Mouse (Mus musculus) layer of hippocampus, adult 8-10 months (tissue): Measurements from ENCODE around the gene Gm49387. TPM values are rescaled to one million over a fixed set of nuclear protein-coding genes. Genes with fewer than 3 reads are reported as not detected.

Source experiments
- DNase-seq, 2 experiments: peaks; one replicate each; pipeline ENCODE4 v3.0.0; 2022; ENCODE audit warnings: low spot score in 2 of 2
- total RNA-seq, 4 experiments: library from RNA; stranded (reverse); gene quantifications; 2 replicates each; pipeline ENCODE4 v1.2.4; 2022

The Gm49387 gene
- not detected for total RNA-seq

DNA sequence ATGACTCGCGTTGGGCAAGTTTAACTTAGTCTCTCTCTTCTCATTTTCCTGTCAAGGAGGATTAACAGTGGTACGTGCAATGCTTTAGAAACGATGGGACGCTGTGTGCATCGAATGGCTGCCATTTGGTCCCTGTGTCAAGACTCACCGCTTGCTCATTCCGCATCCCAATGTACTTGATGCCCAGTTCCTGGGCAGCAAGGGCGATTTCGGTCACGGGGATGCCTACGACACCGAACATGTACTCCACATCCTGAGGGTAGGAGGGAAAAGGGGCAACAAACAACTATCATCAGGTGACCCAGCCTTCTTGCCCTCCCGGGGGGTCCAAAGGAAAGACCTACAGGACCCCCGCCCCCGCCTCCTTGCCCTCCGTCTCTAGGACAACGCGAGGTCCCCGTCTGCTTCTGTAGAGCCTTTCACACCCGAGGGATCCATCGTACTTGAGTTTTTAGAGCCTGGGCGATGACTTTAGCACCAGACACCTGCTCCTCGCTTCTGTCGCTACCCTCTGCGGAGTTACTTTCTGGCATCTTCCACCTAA lies at the start of gene Gm49387:
Gene Gm49387 (minus strand): TSS at position 533 of the 544 bp plus-strand sequence.
- no peak for DNase-seq

- no peak for DNase-seq
Measured at GRCm38 (mm10) chr14:31686231-31686630, 45.6 kb upstream of the Gm49387 start.

DNA sequence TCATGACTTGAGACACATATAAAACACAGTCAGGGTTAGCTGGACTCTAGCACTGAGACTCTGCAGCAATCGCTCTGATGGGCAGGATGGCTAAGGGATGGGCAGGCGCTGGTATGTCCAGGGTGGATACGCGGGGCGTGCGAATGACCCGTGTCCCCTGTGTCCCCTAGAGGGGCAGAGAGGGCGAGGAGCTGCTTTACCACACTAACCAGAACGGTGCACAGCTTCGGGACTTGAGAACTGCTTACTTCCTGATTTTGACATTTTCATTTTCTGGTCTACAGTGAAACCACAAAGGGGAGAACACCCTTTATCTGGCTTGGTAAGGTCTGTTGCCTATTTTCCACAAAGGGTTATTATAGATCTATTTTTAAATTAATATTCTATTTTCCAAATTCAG lies 45.0 kb upstream of the Gm49387 start:
- no peak for DNase-seq

DNA sequence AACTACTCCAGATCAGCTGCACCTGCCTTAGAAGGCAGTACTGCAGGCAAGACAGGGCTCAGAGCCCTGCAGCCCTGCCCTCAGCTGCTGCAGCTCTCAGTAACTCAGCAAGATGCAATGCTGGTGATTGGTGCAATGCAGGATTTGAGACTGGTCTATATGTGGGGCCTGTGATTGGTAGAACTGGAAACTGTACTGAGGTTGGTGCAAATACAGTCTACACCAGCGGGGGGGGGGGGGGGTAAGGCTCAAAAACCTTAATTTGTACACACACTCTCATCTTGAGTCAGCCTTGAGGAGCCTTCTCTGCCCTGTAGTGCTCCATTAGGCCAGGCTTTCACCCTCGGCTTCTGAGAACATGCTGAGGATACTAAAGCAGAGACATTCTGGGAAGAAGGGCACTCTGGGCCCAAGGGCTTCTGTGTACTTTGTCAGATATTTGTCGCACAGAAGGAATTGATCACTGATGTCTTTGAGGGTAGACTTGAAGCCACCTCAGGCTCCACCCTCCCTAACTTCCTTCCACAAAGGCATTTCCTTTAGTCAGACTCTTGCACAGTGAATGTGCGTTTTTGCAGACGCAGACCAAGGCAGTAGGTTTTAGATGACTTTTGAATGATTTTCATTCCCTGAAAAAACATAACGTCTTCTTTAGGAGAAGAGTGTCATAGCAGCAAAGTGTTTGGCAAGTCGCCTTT lies 43.8 kb upstream of the Gm49387 start:
- no peak for DNase-seq

DNA sequence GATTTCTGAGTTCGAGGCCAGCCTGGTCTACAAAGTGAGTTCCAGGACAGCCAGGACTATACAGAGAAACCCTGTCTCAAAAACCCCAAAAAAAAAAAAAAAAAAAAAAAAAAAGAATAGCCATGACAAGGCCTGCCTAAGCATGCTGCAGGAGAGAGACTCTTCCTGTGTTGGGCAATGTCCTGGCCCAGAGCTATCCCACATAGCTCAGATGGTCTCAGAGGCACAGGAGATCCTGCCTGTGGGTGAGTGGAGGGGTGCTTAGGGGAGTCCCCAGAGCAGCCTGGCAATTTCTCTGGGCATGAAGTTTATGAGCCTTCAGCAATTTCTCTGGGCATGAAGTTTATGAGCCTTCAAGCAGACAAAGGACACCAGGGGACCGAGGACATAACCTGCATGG lies 42.9 kb upstream of the Gm49387 start:
- DNase-seq: no peak

- DNase-seq: no peak
Measured at GRCm38 (mm10) chr14:31681931-31682555, 41.4 kb upstream of the Gm49387 start.

GRCm38 (mm10) chr14:31681291-31681690 lies 40.6 kb upstream of the Gm49387 start:
- peak in 1 of 2 experiments; percentile 33 for DNase-seq

DNA sequence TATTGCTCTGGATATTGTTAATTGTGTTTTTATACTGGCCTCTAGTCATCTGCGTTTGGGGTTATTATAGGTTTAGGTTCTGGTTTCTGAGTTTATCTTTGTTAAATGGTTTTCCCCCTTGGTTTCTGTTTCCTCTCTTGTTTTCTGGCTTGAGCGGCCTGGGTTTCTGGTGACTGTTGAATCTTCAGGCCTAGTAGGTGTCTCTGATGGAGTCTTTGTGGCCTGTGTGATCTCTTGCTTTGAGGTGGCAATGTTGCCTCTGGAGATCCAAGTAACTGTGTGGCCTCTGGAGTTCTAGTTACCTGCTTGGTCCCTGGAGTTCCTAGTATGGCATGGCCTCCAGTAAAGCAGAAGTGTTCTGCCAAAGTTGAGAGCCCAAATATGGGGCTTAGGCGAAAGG lies 40.0 kb upstream of the Gm49387 start:
- no peak for DNase-seq

GRCm38 (mm10) chr14:31671635-31672320 lies 31.1 kb upstream of the Gm49387 start:
- no peak for DNase-seq

GRCm38 (mm10) chr14:31669642-31670490 lies 29.2 kb upstream of the Gm49387 start:
- no peak for DNase-seq

DNA sequence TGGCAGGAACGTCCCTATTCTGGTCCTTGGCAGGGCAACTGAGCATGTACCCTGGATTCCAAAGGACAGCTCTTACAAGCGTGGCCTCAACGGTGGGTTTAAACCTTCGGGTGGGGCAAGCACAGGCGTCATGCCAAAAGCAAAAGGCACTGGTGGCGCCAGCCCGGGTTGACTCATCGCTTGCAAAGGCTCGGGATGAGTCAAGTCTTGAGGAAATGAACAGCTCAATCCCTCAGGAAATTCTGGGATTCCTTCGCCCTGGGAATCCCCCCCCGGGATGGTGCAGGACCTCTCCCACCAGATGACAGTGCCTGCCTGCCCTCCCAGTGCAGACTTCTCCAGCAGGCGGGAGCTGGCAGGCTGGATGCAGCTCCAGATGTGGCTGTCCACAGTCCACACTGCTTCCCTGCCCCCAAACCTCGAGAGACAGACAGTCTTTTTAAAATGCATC lies 28.5 kb upstream of the Gm49387 start:
- DNase-seq: peak in 1 of 2 experiments; percentile 55

- DNase-seq: no peak
Measured at GRCm38 (mm10) chr14:31668326-31668725, 27.6 kb upstream of the Gm49387 start.

- DNase-seq: no peak
Measured at GRCm38 (mm10) chr14:31667741-31668140, 27.1 kb upstream of the Gm49387 start.

GRCm38 (mm10) chr14:31666931-31667705 lies 26.4 kb upstream of the Gm49387 start:
- DNase-seq: no peak

DNA sequence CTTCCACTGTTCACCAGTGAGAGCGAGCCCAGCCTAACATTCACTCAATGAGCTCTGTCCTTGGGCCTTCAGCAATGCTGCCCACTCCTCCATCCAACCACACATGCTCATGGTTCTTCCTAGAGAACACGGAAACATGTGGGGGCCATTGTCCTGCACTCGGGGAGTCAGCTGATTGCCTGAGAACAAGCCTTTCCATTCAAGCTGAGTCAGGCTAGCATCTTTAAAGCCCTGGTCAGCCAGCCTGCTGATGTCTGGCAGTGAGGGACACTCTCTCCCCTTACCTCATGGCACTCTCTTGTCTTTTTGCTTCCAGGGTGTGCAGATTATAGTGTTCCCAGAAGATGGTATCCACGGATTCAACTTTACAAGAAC lies 24.9 kb upstream of the Gm49387 start:
- DNase-seq: peak in 1 of 2 experiments; percentile 24

GRCm38 (mm10) chr14:31664903-31665565 lies 24.4 kb upstream of the Gm49387 start:
- DNase-seq: no peak

DNA sequence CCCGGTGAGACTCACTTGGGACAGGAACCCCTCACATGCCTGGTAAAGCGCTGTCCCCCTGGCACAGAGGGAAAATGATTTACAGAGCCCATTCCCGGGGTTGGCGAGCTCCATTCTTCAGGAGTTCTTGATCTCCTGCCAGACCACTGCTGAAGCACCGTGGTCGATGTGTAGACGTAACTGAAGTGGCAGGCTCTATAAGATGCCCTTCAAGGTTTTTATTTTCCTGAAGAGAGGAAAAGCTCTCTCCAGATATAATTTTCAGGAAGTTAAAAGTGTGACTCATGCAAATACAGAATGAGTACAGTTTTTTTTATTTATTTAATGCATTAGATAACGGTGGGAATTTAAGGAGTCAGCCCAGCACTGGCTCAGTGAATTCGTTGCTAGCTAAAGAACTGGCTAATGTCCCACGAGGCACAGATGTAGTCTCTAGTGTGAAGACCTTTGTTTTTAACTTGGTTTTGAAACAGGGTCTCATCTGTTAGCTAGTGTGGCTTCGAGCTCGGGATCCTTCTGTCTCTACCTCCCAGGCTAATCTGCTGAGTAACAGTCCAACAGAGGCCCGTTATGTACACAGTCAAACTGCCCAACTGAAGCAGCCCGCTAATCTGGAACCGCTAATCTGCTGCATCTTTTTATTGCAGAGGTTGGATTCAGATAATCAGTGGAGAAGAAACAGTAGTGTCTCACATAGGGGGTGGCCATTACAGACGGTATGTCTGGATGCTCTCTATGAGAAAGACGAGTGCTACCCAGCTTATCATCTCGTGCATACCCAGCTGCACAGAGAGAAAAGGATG lies 23.6 kb upstream of the Gm49387 start:
- peak in 1 of 2 experiments; percentile 31 for DNase-seq

DNA sequence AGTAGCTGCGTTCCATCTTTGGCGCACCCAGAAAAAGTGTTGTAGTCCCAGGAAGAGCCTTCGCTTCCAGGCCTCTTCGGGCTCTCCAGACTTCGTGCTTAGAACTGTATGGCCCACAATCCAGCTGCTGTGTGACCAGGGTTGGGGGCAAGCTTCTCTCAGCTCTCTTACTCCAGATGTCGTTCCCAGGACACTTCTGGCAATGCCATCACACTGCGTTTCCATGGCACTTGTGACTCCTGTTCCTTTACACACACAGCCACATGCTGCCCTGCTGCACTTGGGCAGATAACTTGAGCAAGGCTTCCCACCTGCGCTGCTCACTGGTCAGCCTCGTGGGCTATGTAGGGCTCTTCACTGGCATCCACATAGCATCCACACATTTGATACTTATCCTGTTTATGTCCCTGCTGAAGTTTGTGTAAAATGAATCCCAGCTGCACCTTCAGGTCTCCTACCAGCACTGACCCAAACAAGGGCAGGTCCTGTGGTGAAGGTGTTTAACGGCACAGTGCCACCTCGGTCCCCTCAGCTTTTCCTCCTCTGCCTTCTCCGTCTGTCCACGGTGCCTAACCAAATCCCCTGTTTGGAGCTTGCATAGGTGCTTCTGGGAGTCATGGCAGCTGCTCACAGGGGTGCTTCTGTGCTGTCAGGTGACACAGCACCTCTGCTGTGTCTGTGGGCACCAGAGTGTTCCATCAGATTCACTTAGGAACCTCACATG lies 22.9 kb upstream of the Gm49387 start:
- no peak for DNase-seq
